Mouse (Mus musculus) MEL (cell line): ENCODE measurements at regions not wholly inside any gene's neighbourhood (a gene's known extent, or its start where the extent isn't known, plus 50 kb on each side); places are given as distances from the start of the nearest gene placed in this dataset.

Source experiments
- DNase-seq: peaks from one replicate; pipeline ENCODE4 v3.0.0; 2011; ENCODE audit warnings: low read depth, low spot score
- H3K27ac ChIP-seq: 2 replicates; pipeline ENCODE4 v1.5.1; 2012; ENCODE audit warnings: low read depth, mild to moderate bottlenecking, control low read depth, low read length, moderate library complexity; ENCODE audit not compliant: control insufficient read depth
- H3K27me3 ChIP-seq, 2 experiments: fragments of 150-350 bp in 1 of 2; sonication (generic) in 1 of 2; 2 replicates each; pipeline ENCODE4 v1.6.1; 2012; ENCODE audit warnings: low read length in 2 of 2, mild to moderate bottlenecking in 2 of 2, improper control_type of control experiment in 1 of 2, moderate library complexity in 1 of 2; ENCODE audit not compliant: insufficient read depth in 2 of 2, control insufficient read depth in 1 of 2
- H3K36me3 ChIP-seq, 2 experiments: 2 replicates each; pipeline ENCODE4 v1.6.1; 2012 to 2014; ENCODE audit warnings: low read length in 2 of 2, improper control_type of control experiment in 1 of 2, inconsistent platforms in 1 of 2, mild to moderate bottlenecking in 1 of 2; ENCODE audit not compliant: insufficient read depth in 2 of 2, control insufficient read depth in 1 of 2
- H3K4me1 ChIP-seq, 2 experiments: fragments of 150-350 bp in 1 of 2; sonication (generic) in 1 of 2; 2 replicates each; pipeline ENCODE4 v1.6.1; 2012; ENCODE audit warnings: low read length in 2 of 2, improper control_type of control experiment in 1 of 2, mild to moderate bottlenecking in 1 of 2; ENCODE audit not compliant: insufficient read depth in 2 of 2, control insufficient read depth in 1 of 2
- H3K4me3 ChIP-seq, 2 experiments: fragments of 150-350 bp in 1 of 2; sonication (generic) in 1 of 2; 2 replicates each; pipeline ENCODE4 v1.5.1; 2012; ENCODE audit warnings: low read depth in 2 of 2, low read length in 2 of 2, mild to moderate bottlenecking in 2 of 2, moderate library complexity in 2 of 2, control low read depth in 1 of 2, improper control_type of control experiment in 1 of 2; ENCODE audit not compliant: control insufficient read depth in 1 of 2, insufficient read depth in 1 of 2
- H3K79me2 ChIP-seq: 2 replicates; pipeline ENCODE4 v1.6.1; 2012; ENCODE audit warnings: mild to moderate bottlenecking, low read length, moderate library complexity; ENCODE audit not compliant: control insufficient read depth, poor library complexity, insufficient read depth
- H3K9ac ChIP-seq: 2 replicates; pipeline ENCODE4 v1.6.1; 2012; ENCODE audit warnings: low read depth, mild to moderate bottlenecking, control low read depth, low read length, moderate library complexity; ENCODE audit not compliant: control insufficient read depth, poor library complexity, severe bottlenecking
- H3K9me3 ChIP-seq: fragments of 150-350 bp; sonication (generic); replicated peaks from 2 replicates; pipeline ENCODE4 v1.6.1; 2012; ENCODE audit warnings: mild to moderate bottlenecking, low read length, improper control_type of control experiment, moderate library complexity; ENCODE audit not compliant: insufficient read depth
- CHD2 ChIP-seq: IDR thresholded peaks from 2 replicates; pipeline ENCODE4 v1.6.1; 2011; ENCODE audit warnings: low read length, improper control_type of control experiment
- CTCF ChIP-seq, 3 experiments: IDR thresholded peaks in 2 of 3; conservative IDR thresholded peaks in 1 of 3; 2 replicates each; pipeline ENCODE4 v1.5.1; 2011 to 2012; ENCODE audit warnings: low read length in 3 of 3, low read depth in 2 of 3, mild to moderate bottlenecking in 2 of 3, improper control_type of control experiment in 1 of 3, inconsistent platforms in 1 of 3, mixed read lengths in 1 of 3, moderate library complexity in 1 of 3; ENCODE audit not compliant: control insufficient read depth in 1 of 3, insufficient read depth in 1 of 3, poor library complexity in 1 of 3, severe bottlenecking in 1 of 3
- E2F4 ChIP-seq: IDR thresholded peaks from 2 replicates; pipeline ENCODE4 v1.6.1; 2011; ENCODE audit warnings: low read depth, low read length, improper control_type of control experiment, borderline replicate concordance
- EP300 ChIP-seq, 2 experiments: IDR thresholded peaks; 2 replicates each; pipeline ENCODE4 v1.6.1; 2011; ENCODE audit warnings: improper control_type of control experiment in 2 of 2, low read length in 2 of 2, low read depth in 1 of 2, mild to moderate bottlenecking in 1 of 2
- ETS1 ChIP-seq: IDR thresholded peaks from 2 replicates; pipeline ENCODE4 v1.6.1; 2012; ENCODE audit warnings: low read depth, mild to moderate bottlenecking, inconsistent platforms, low read length, improper control_type of control experiment, moderate library complexity
- GATA1 ChIP-seq: IDR thresholded peaks from 2 replicates; pipeline ENCODE4 v1.6.1; 2011; ENCODE audit warnings: low read depth, low read length, improper control_type of control experiment
- JUND ChIP-seq: IDR thresholded peaks from 2 replicates; pipeline ENCODE4 v1.6.1; 2011; ENCODE audit warnings: low read depth, mild to moderate bottlenecking, improper control_type of control experiment, low read length
- KAT2A ChIP-seq: conservative IDR thresholded peaks from 2 replicates; pipeline ENCODE4 v1.6.1; 2012; ENCODE audit warnings: low read depth, low read length, improper control_type of control experiment, inconsistent platforms
- MEF2A ChIP-seq: IDR thresholded peaks from 2 replicates; pipeline ENCODE4 v1.6.1; 2014; ENCODE audit warnings: low read depth, mild to moderate bottlenecking, inconsistent platforms, low read length, improper control_type of control experiment; ENCODE audit not compliant: poor library complexity, insufficient replicate concordance, severe bottlenecking; ENCODE audit errors: extremely low read depth
- MYB ChIP-seq: IDR thresholded peaks from 2 replicates; pipeline ENCODE4 v1.6.1; 2011; ENCODE audit warnings: mild to moderate bottlenecking, low read depth, low read length, improper control_type of control experiment
- POLR2AphosphoS5 ChIP-seq: IDR thresholded peaks from 2 replicates; pipeline ENCODE4 v1.6.1; 2012; ENCODE audit warnings: low read depth, borderline replicate concordance, mild to moderate bottlenecking, inconsistent platforms, low read length, moderate library complexity, mixed read lengths
- RAD21 ChIP-seq: IDR thresholded peaks from 2 replicates; pipeline ENCODE4 v1.6.1; 2011; ENCODE audit warnings: mild to moderate bottlenecking, low read depth, low read length, improper control_type of control experiment
- RCOR1 ChIP-seq: IDR thresholded peaks from 2 replicates; pipeline ENCODE4 v1.6.1; 2012; ENCODE audit warnings: low read depth, mild to moderate bottlenecking, inconsistent platforms, low read length, improper control_type of control experiment
- SIN3A ChIP-seq: IDR thresholded peaks from 2 replicates; pipeline ENCODE4 v1.6.1; 2012; ENCODE audit warnings: low read length, improper control_type of control experiment, inconsistent platforms
- TCF12 ChIP-seq: IDR thresholded peaks from 2 replicates; pipeline ENCODE4 v1.6.1; 2014; ENCODE audit warnings: low read depth, mild to moderate bottlenecking, inconsistent platforms, low read length, improper control_type of control experiment, moderate library complexity
- UBTF ChIP-seq: IDR thresholded peaks from 2 replicates; pipeline ENCODE4 v1.6.1; 2012; ENCODE audit warnings: low read depth, mild to moderate bottlenecking, inconsistent platforms, low read length, improper control_type of control experiment, moderate library complexity, borderline replicate concordance; ENCODE audit not compliant: insufficient read depth
- ZC3H11A ChIP-seq: IDR thresholded peaks from 2 replicates; pipeline ENCODE4 v1.6.1; 2012; ENCODE audit warnings: low read depth, mild to moderate bottlenecking, inconsistent platforms, low read length, improper control_type of control experiment
- ZMIZ1 ChIP-seq: IDR thresholded peaks from 2 replicates; pipeline ENCODE4 v1.6.1; 2012; ENCODE audit warnings: low read depth, mild to moderate bottlenecking, inconsistent platforms, low read length, improper control_type of control experiment, moderate library complexity
- ZNF384 ChIP-seq: IDR thresholded peaks from 2 replicates; pipeline ENCODE4 v1.6.1; 2012; ENCODE audit warnings: low read depth, mild to moderate bottlenecking, inconsistent platforms, low read length, improper control_type of control experiment

- Histone ChIP-seq H3K9ac (no peak overlapping the region), H3K9me3 (no peaks in the 10 kb centered on the region), H3K4me3 (no peak overlapping the region), H3K27ac (no peak overlapping the region), H3K79me2 (no peaks in the 10 kb centered on the region)
- TF ChIP-seq E2F4 (no peak), KAT2A (no peak), GATA1 (0 out of 2 replicates have a peak, but pooled peaks have one; percentile 5), TCF12 (0 out of 2 replicates have a peak, but pooled peaks have one; percentile 39), EP300 (IDR thresholded peaks at IDR 0.05; ENCODE audit: low read depth in 1 of 2, low read length in 2 of 2) (peak in 1 of 2 experiments; percentile 56; a peak in 2 of 4 replicates), POLR2AphosphoS5 (no peak), ZMIZ1 (no peak)
- TF ChIP-seq, all 39 proteins: peak for 3
- peaks cover 0 to 4% of the 10 kb centered on the region in 2 experiments; a peak in 2 of 4 replicates for H3K36me3 ChIP-seq
- DNase-seq, result peak; percentile 29
- peaks cover 2 to 4% of the 10 kb centered on the region in 2 experiments; a peak in 2 of 4 replicates for H3K4me1 ChIP-seq
- no peaks in the 10 kb centered on the region for H3K27me3 ChIP-seq
These were observed 392.3 kb upstream of the Mef2c start for GRCm38 (mm10) chr13:83111503-83111902.

- no peaks in the 10 kb centered on the region for H3K9me3 ChIP-seq
- DNase-seq, result peak; percentile 61
- H3K9ac ChIP-seq, result no peak overlapping the region
- peak overlapping the region in 1 of 2 experiments; percentile 32; a peak in 2 of 4 replicates for H3K4me3 ChIP-seq
- 0 out of 2 replicates have a peak, but pooled peaks have one; percentile 24 for TF ChIP-seq SIN3A
- TF ChIP-seq UBTF, result no peak
- no peak for TF ChIP-seq CTCF (IDR thresholded peaks at IDR 0.05 in 2 of 3, conservative IDR thresholded peaks at IDR 0.05 in 1 of 3; ENCODE audit: control insufficient read depth in 1 of 3, insufficient read depth in 1 of 3, low read depth in 2 of 3, low read length in 3 of 3, poor library complexity in 1 of 3, severe bottlenecking in 1 of 3)
- TF ChIP-seq ZNF384, result no peak
- TF ChIP-seq EP300 (IDR thresholded peaks at IDR 0.05; ENCODE audit: low read depth in 1 of 2, low read length in 2 of 2), result peak; percentile 81 to 84
- TF ChIP-seq CHD2, result no peak
- TF ChIP-seq MYB, result peak; percentile 58; the same call in 1 of the 2 replicates
- TF ChIP-seq ZMIZ1, result no peak
- no peak for TF ChIP-seq JUND
- TF ChIP-seq RAD21, result no peak
- peak; percentile 47; the same call in 1 of the 2 replicates for TF ChIP-seq RCOR1
- TF ChIP-seq ETS1, result peak; percentile 71
- peak; percentile 92 for TF ChIP-seq MEF2A
- TF ChIP-seq GATA1, result 0 out of 2 replicates have a peak, but pooled peaks have one; percentile 39
- TF ChIP-seq ZC3H11A, result no peak
- peak; percentile 82 for TF ChIP-seq TCF12
- no peak overlapping the region; the same call in 1 of the 2 replicates for H3K27ac ChIP-seq
- peaks cover 2 to 4% of the 10 kb centered on the region in 2 experiments; a peak in 2 of 4 replicates for H3K4me1 ChIP-seq
- peaks cover 0 to 4% of the 10 kb centered on the region in 2 experiments; a peak in 2 of 4 replicates for H3K36me3 ChIP-seq
- no peaks in the 10 kb centered on the region for H3K79me2 ChIP-seq
- no peaks in the 10 kb centered on the region for H3K27me3 ChIP-seq
These were observed 391.5 kb upstream of the Mef2c start for GRCm38 (mm10) chr13:83112323-83112722.
